Mouse (Mus musculus) thymus, postnatal 0 days (tissue): Measurements from ENCODE around the gene Crygn. TPM values are rescaled to one million over a fixed set of nuclear protein-coding genes. Genes with fewer than 3 reads are reported as not detected.
A peak's percentile ranks its signal among the peaks of the same experiment; 100 is the strongest.
"Not testable (repeated sequence)": the region's sequence is repeated elsewhere in the genome, so short reads cannot be mapped to it uniquely, and the experiment has no call there.

Source experiments
- DNase-seq: peaks from one replicate; pipeline ENCODE4 v3.0.0-alpha.2; 2015; ENCODE audit warnings: low spot score
- polyA plus RNA-seq: library from polyadenylated mRNA; unstranded; fragments of >200 nt; fragmentation: Nextera tagmentation; extraction: Ambion mirVana; gene quantifications from 2 replicates; pipeline ENCODE4 v1.2.1, GENCODE M21; 2015

Gene Crygn
- 1.1 and 4.1 TPM in 2 replicates for polyA plus RNA-seq

GRCm38 (mm10) chr5:24757816-24758215 is at the start of gene Crygn:
Gene Crygn, minus strand, starts transcription at chr5:24758008.
- no peak for DNase-seq

- no peak for DNase-seq
Measured at GRCm38 (mm10) chr5:24805222-24805621, 47.4 kb upstream of the Crygn start.

GRCm38 (mm10) chr5:24804661-24805060 is 46.9 kb upstream of the Crygn start:
- DNase-seq = no peak

DNA sequence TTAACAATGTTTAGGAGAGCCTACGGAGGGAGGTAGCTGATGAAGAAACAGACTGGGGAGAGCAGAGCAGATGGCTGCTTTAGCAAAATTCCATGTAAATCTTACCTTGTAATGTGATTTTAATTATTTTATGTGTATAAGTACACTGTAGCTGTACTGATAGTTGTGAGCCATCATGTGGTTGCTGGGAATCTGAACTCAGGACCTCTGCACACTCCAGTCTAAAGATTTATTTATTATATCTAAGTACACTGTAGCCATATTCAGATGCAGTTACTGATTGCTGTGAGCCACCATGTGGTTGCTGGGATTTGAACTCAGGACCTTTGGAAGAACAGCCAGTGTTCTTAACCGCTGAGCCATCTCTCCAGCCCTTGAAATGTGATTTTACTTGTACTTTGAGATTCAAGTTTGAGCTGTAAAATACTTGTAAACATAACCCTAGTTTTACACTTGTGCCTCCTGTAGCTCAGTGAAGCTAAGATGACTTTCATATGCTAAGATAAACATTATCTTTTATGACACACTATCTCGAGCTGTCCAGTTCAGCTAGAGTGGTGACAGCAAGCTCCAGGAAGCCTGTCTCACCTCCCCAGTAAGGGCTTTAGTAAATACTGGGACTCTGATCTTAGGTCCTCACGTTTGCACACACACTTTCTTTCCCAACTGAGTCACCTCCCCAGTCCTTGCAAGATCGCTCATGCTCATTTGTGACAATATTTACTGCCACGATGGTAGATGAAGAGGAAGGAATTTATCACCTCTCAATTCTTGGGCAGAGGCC is 44.2 kb upstream of the Crygn start:
- no peak for DNase-seq

DNA sequence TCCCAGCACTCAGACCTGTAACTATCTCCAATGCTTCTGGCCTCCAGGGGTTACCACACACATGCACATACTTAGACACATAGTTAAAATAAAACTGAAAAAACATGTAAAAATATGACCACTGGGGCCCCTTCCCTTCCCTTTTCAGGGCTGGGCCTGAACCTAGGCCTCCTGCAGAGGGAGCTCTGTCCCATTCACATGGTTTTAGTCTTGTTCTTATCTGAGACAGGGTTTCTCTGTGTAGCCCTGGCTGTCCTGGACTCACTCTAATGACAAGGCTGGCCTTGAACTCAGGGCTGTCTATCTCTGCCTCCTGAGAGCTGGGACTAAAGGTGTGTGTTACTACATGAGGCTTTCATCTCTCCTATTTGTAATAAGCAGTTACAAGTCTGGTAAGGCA is 42.6 kb upstream of the Crygn start:
- peak; percentile 28 for DNase-seq

- no peak for DNase-seq
Measured at GRCm38 (mm10) chr5:24798639-24799038, 40.8 kb upstream of the Crygn start.

DNA sequence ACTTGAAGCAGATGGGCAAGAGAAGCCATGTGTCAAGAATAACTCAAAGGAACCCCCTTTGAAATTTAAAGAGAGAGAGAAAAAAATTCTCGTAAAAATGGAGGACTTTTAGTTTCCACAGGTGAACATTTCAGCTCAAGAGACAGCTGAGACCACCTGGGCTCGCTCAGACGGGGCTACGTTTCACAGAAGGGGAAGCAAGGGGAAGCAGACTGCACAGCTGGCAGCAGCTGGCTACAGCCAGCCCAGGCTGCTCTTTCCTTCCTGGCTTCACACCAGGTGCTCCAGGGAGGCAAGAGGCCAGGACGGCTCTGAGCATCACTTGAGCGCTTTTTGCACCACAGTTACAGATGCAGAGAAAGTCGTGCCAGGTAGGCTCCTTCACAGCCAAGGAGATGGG is 40.0 kb upstream of the Crygn start:
- DNase-seq = peak; percentile 56

- DNase-seq = no peak
Measured at GRCm38 (mm10) chr5:24792961-24793360, 35.2 kb upstream of the Crygn start.

DNA sequence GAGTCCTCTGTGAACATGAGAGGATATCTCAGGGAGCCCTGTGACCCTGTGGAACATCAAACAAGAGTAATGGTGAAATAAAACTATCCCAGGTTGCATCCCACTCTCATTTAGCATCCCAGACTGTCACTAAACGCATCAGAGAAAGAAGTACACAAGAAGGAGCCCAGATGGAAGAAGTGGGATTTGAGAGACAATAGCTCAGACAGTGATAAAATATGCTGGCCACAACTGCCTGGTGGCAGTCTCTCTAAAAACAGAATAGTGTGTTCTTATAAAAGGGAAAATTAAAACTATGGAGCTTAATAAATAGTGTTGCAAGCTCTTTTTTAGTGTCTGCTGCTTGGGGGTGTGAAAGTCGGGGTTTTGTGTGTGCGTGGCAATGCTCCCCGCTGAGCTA is 25.1 kb upstream of the Crygn start:
- DNase-seq = no peak

GRCm38 (mm10) chr5:24781048-24781447 is 23.2 kb upstream of the Crygn start:
- DNase-seq = no peak

- DNase-seq = peak; percentile 64
Measured at GRCm38 (mm10) chr5:24779881-24780512, 22.2 kb upstream of the Crygn start.

DNA sequence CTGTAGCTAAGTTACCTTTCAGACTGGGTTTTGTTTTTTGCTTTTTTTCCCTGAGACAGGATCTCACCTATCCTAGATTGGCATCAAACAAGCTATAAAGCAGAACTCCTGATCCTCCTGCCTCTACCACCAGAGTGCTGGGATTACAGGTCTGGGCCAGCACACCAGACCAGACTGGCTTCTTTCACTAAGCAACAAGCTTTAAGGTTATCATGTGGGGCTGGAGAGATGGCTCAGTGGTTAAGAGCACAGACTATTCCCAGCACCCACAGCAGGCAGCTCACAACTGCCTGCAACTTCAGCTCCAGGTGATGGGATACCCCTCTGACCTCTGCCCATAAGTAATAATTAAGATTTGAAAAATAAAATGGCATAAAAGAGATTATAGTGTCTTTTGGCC is 21.5 kb upstream of the Crygn start:
- no peak for DNase-seq

DNA sequence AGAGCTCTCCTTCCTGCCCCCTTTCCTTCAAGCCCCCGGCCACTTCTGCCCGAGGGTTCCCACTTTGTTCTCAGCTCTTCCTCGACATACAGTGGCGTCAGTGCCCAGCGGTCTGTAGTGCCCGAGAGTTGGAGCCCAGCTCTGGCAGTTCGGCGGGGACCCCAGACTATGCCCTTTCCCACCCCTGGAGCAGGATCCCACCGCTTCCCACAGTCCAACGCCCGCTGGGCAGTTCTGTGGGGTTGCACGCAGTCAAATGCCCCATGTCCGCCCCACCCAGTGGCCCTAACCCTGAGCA is 21.0 kb upstream of the Crygn start:
- no peak for DNase-seq

GRCm38 (mm10) chr5:24778082-24778842 is 20.5 kb upstream of the Crygn start:
- DNase-seq = no peak

GRCm38 (mm10) chr5:24776681-24777080 is 18.9 kb upstream of the Crygn start:
- DNase-seq = peak; percentile 75

DNA sequence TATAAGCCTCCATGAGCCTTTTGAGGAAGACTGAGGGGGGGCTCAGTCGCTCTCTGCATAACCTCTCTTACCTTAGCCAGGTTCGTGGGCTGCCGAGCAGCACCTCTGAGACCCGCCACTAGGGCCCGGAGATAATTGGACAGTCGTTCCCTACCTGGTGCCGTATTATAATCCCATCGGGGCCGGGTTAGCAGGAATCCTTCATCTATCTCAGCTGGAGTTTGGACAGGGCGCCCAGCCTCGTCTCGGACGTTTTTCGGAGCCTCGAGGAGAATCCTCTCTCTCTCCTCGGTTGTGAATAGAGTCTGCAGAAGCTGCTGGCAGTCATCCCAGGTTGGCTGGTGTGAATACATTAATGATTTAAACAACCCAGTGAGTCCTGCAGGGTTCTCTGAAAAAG is 16.7 kb upstream of the Crygn start:
- DNase-seq = not testable (repeated sequence)

DNA sequence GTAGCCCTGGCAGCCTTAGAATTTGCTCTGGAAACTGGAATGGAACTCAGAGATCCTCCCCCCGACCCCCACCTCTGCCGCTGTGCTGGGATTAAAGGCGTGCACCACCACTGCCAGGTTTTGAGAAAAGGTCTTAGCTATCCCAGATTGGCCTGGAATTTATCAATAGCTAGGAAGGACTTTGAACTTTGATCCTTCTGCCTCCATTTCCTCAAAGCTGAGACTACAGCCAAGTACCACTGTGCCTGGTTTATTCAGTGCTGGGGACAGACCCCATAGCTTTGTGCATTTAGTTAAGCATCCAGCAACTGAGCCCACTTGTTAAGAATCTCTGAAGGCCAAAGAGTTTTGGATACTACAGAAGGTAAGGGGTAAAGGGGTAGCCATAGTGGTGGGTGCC is 877 bp downstream of the Crygn start:
- no peak for DNase-seq

DNA sequence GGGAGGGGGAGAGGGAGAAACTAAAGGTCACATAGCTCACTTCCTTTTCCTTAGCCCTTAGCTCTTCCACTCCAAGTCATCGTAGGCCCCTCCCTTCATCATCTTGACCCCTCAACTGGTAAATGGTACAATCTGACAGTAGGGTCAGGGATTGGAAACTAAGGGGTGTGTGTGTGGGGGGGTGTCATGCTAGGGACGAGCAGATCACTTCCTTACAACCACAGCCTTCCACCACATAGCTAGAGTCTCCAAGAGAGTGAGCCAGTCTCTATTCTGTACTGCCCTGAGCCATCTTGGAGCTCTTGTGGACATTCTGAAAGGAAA is 5.7 kb downstream of the Crygn start:
- no peak for DNase-seq

- DNase-seq = peak; percentile 74
Measured at GRCm38 (mm10) chr5:24751305-24752174, 6.3 kb downstream of the Crygn start.

- peak; percentile 93 for DNase-seq
Measured at GRCm38 (mm10) chr5:24750321-24751304, 7.2 kb downstream of the Crygn start.
